Mouse (Mus musculus) heart, embryonic 13.5 days (tissue): Measurements from ENCODE around the gene Celsr3. TPM values are rescaled to one million over a fixed set of nuclear protein-coding genes. Genes with fewer than 3 reads are reported as not detected.

Experiments
- ATAC-seq: fragments of 200-750 bp; cut with Nextera tagmentation; 2 replicates; pipeline ENCODE4 v1.8.0; 2017; ENCODE audit warnings: moderate TSS enrichment; ENCODE audit not compliant: insufficient number of reproducible peaks, low FRiP score, low TSS enrichment; ENCODE audit errors: extremely low read depth
- H3K27ac ChIP-seq: fragments of 300-500 bp; sonication (generic); replicated peaks from 2 replicates; pipeline ENCODE4 v1.5.1; 2015; ENCODE audit warnings: moderate library complexity, mild to moderate bottlenecking, inconsistent platforms
- H3K27me3 ChIP-seq: fragments of 300-500 bp; sonication (generic); replicated peaks from 2 replicates; pipeline ENCODE4 v1.6.1; 2015; ENCODE audit warnings: mild to moderate bottlenecking, inconsistent platforms
- H3K36me3 ChIP-seq: fragments of 300-500 bp; sonication (generic); 2 replicates; pipeline ENCODE4 v1.6.1; 2015; ENCODE audit warnings: mild to moderate bottlenecking, inconsistent platforms
- H3K4me1 ChIP-seq: fragments of 300-500 bp; sonication (generic); 2 replicates; pipeline ENCODE4 v1.6.1; 2015; ENCODE audit warnings: inconsistent platforms
- H3K4me2 ChIP-seq: fragments of 300-500 bp; sonication (generic); 2 replicates; pipeline ENCODE4 v1.6.1; 2015; ENCODE audit warnings: inconsistent platforms, mild to moderate bottlenecking, moderate library complexity
- H3K4me3 ChIP-seq: fragments of 300-500 bp; sonication (generic); 2 replicates; pipeline ENCODE4 v1.5.1; 2015; ENCODE audit warnings: moderate library complexity, mild to moderate bottlenecking, inconsistent platforms
- H3K9ac ChIP-seq: fragments of 300-500 bp; sonication (generic); 2 replicates; pipeline ENCODE4 v1.6.1; 2015; ENCODE audit warnings: inconsistent platforms, mild to moderate bottlenecking, moderate library complexity
- H3K9me3 ChIP-seq: fragments of 300-500 bp; sonication (generic); 2 replicates; pipeline ENCODE4 v1.6.1; 2016; ENCODE audit warnings: inconsistent platforms
- whole genome bisulfite sequencing: fragments of 180-500 bp; shearing (Covaris S2); methylation state at CpG from one replicate; pipeline ENCODE4 v1.1.7; 2015; ENCODE audit warnings: mixed read lengths; 5-methylcytosine and 5-hydroxymethylcytosine counted together
- polyA plus RNA-seq: library from polyadenylated mRNA; unstranded; fragments of >200 nt; fragmentation: Nextera tagmentation; extraction: Ambion mirVana; gene quantifications from 2 replicates; pipeline ENCODE4 v1.2.1, GENCODE M21; 2015

Gene Celsr3
- polyA plus RNA-seq, 1 experiment from 2014 or later = 0.09 TPM

DNA sequence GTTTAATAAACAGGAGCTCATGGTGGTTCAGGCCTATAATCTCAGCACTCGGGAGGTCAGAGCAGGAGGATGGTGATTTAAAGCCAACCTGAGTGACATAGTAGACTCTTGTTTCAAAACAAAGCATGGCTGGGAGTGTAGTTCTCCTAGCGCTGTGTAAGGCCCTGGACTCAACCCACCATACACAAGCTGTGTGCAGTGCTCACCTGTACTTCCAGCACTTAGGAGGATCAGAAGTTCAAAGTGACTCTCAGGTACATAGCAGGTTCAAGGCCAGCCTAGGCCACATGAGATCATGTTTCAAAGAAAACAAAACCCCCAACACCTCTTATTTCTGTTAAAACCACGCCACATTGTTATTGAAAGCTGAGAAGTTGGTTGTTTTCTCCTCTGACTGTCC lies 37.4 kb upstream of the Celsr3 start:
- no peak overlapping the region for H3K27ac ChIP-seq
- WGBS = 74% methylated on average over 3 of the region's 3 CpGs
- H3K27me3 ChIP-seq = no peaks in the 10 kb centered on the region
- H3K36me3 ChIP-seq = peaks cover 12% of the 10 kb centered on the region
- ATAC-seq = no peak
- H3K9ac ChIP-seq = no peak overlapping the region
- H3K4me1 ChIP-seq = peaks cover 90% of the 10 kb centered on the region
- H3K4me3 ChIP-seq = no peak overlapping the region
- no peak overlapping the region for H3K4me2 ChIP-seq
- no peaks in the 10 kb centered on the region for H3K9me3 ChIP-seq

- H3K9ac ChIP-seq = no peak overlapping the region
- ATAC-seq = no peak
- H3K9me3 ChIP-seq = no peaks in the 10 kb centered on the region
- H3K4me2 ChIP-seq = no peak overlapping the region
- peaks cover 13% of the 10 kb centered on the region for H3K36me3 ChIP-seq
- peaks cover 98% of the 10 kb centered on the region for H3K4me1 ChIP-seq
- no peaks in the 10 kb centered on the region for H3K27me3 ChIP-seq
- H3K27ac ChIP-seq = no peak overlapping the region
- H3K4me3 ChIP-seq = no peak overlapping the region
- 62% methylated on average over 1 of the region's 1 CpGs for WGBS
These were observed 33.8 kb upstream of the Celsr3 start for GRCm38 (mm10) chr9:108792307-108792706.

- Histone ChIP-seq H3K4me2 (no peak overlapping the region), H3K9me3 (no peaks in the 10 kb centered on the region), H3K27ac (no peak overlapping the region), H3K9ac (no peak overlapping the region), H3K36me3 (peaks cover 17% of the 10 kb centered on the region), H3K4me3 (no peak overlapping the region), H3K4me1 (peaks cover 95% of the 10 kb centered on the region), H3K27me3 (no peaks in the 10 kb centered on the region)
- no peak for ATAC-seq
- WGBS = 56% methylated on average over 3 of the region's 3 CpGs
These were observed 33.4 kb upstream of the Celsr3 start for GRCm38 (mm10) chr9:108792730-108793129.

DNA sequence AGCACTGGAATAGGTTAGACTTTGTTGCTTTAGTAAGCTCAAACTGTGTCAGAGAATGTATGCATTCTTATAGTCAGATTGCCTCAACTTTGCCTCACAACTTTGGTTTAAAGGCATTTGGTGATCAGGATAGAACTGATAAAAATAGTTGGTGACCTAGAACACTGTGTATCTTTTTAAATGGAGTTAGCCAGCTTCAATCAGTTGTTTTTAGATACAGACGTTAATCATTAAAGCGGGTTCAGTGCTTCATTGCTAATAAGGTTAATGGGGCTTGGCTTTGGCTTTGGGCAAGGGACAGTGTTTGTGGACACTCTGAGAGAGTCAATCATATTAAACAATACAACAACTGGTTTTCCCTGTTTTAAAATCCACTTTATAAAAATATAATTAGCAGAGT lies 30.8 kb upstream of the Celsr3 start:
- peak overlapping the region; percentile 46; the same call in 1 of the 2 replicates for H3K4me2 ChIP-seq
- no peak for ATAC-seq
- H3K4me3 ChIP-seq = no peak overlapping the region
- no peaks in the 10 kb centered on the region for H3K27me3 ChIP-seq
- peaks cover 43% of the 10 kb centered on the region for H3K36me3 ChIP-seq
- H3K9ac ChIP-seq = no peak overlapping the region; the same call in 1 of the 2 replicates
- H3K9me3 ChIP-seq = no peaks in the 10 kb centered on the region
- H3K4me1 ChIP-seq = peaks cover 70% of the 10 kb centered on the region
- peak overlapping the region; percentile 8; the same call in 1 of the 2 replicates for H3K27ac ChIP-seq
- 65% methylated on average over 2 of the region's 2 CpGs for WGBS

DNA sequence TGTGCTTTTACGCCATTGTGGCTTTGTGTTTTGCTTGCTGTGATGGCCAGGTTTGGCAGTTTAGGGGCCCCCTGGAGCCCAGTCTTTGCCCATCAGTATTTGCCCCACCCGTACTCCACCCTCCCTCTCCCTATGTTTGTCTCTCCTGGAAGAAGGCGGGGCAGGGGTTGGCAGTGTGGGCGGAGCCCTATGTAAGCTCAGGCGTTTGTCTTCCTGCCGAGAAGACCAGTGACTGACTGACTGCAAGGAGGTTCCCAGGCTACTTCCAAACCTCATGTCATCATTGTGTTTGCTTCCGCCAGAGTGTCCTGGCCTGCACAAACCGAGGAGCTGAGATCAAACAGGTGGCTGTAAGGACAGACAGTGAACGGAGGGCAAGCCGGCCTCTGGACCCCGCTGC lies 30.4 kb upstream of the Celsr3 start:
- 33% methylated on average over 11 of the region's 11 CpGs for WGBS
- peaks cover 65% of the 10 kb centered on the region for H3K4me1 ChIP-seq
- no peaks in the 10 kb centered on the region for H3K9me3 ChIP-seq
- peak overlapping the region; percentile 46 for H3K4me2 ChIP-seq
- H3K9ac ChIP-seq = peak overlapping the region; percentile 56
- H3K27ac ChIP-seq = peak overlapping the region; percentile 76
- H3K27me3 ChIP-seq = no peaks in the 10 kb centered on the region
- peaks cover 46% of the 10 kb centered on the region for H3K36me3 ChIP-seq
- H3K4me3 ChIP-seq = peak overlapping the region; percentile 15
- no peak for ATAC-seq

DNA sequence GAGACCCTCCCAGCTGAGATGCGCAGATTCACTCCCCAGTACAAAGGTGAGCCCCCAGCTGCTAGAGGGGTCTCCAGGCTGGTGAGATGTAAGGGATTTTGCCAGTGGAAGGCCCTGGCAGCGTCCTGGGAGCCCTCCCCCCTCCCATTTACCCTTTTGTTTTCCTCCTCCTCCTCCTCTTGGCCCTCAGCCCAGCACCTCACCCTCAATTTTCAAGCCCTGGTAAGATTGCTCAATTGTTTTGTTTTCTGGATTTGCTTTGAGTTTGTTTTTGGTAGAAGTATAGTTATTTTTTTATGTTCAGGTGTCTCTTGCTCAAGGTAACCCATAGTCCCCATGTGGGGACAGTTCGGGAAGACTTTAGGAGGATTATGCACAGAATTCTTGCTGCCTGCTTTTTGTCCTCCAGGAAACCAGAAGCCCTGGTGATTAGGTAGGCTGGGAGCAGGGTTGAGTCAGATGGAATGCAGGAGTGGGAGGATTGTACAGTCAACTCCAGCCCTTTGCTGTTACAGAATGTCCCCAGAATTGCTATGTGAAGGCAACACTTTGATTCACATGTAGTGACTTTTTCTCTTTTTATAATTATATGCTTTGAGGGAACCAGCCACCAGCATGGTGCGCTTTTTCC lies 29.7 kb upstream of the Celsr3 start:
- peak overlapping the region; percentile 46 for H3K4me2 ChIP-seq
- H3K27me3 ChIP-seq = no peaks in the 10 kb centered on the region
- WGBS = 59% methylated on average over 4 of the region's 4 CpGs
- peaks cover 53% of the 10 kb centered on the region for H3K36me3 ChIP-seq
- H3K4me3 ChIP-seq = peak overlapping the region; percentile 15
- H3K4me1 ChIP-seq = peaks cover 58% of the 10 kb centered on the region
- no peak for ATAC-seq
- H3K9ac ChIP-seq = peak overlapping the region; percentile 56
- peak overlapping the region; percentile 76 for H3K27ac ChIP-seq
- H3K9me3 ChIP-seq = no peaks in the 10 kb centered on the region

- Histone ChIP-seq H3K27ac (peak overlapping the region; percentile 76; the same call in 1 of the 2 replicates), H3K4me3 (no peak overlapping the region), H3K36me3 (peaks cover 64% of the 10 kb centered on the region), H3K4me2 (no peak overlapping the region), H3K9me3 (no peaks in the 10 kb centered on the region), H3K4me1 (peaks cover 48% of the 10 kb centered on the region), H3K9ac (no peak overlapping the region), H3K27me3 (no peaks in the 10 kb centered on the region)
- no peak for ATAC-seq
- 86% methylated on average over 7 of the region's 7 CpGs for WGBS
These were observed 28.6 kb upstream of the Celsr3 start for GRCm38 (mm10) chr9:108797477-108797876.

GRCm38 (mm10) chr9:108798508-108799075 lies 27.5 kb upstream of the Celsr3 start:
- 67% methylated on average over 5 of the region's 5 CpGs for WGBS
- no peaks in the 10 kb centered on the region for H3K27me3 ChIP-seq
- H3K27ac ChIP-seq = no peak overlapping the region
- no peak overlapping the region for H3K4me2 ChIP-seq
- no peak overlapping the region for H3K4me3 ChIP-seq
- peaks cover 37% of the 10 kb centered on the region for H3K4me1 ChIP-seq
- no peak overlapping the region for H3K9ac ChIP-seq
- H3K9me3 ChIP-seq = no peaks in the 10 kb centered on the region
- ATAC-seq = no peak
- peaks cover 75% of the 10 kb centered on the region for H3K36me3 ChIP-seq

- no peaks in the 10 kb centered on the region for H3K9me3 ChIP-seq
- H3K4me2 ChIP-seq = no peak overlapping the region
- H3K27ac ChIP-seq = no peak overlapping the region
- no peaks in the 10 kb centered on the region for H3K27me3 ChIP-seq
- peaks cover 84% of the 10 kb centered on the region for H3K36me3 ChIP-seq
- ATAC-seq = no peak
- H3K4me1 ChIP-seq = peaks cover 29% of the 10 kb centered on the region
- H3K4me3 ChIP-seq = no peak overlapping the region
- H3K9ac ChIP-seq = no peak overlapping the region
- 82% methylated on average over 3 of the region's 3 CpGs for WGBS
These were observed 26.6 kb upstream of the Celsr3 start for GRCm38 (mm10) chr9:108799564-108799963.

- Histone ChIP-seq H3K27ac (0 out of 2 replicates have a peak overlapping the region, but pooled peaks have one; percentile 24), H3K9me3 (no peaks in the 10 kb centered on the region), H3K36me3 (peaks cover 67% of the 10 kb centered on the region), H3K9ac (no peak overlapping the region), H3K27me3 (no peaks in the 10 kb centered on the region), H3K4me3 (no peak overlapping the region), H3K4me2 (no peak overlapping the region), H3K4me1 (peaks cover 49% of the 10 kb centered on the region)
- 75% methylated on average over 8 of the region's 8 CpGs for WGBS
- ATAC-seq = no peak
These were observed 20.4 kb upstream of the Celsr3 start for GRCm38 (mm10) chr9:108805768-108806167.

GRCm38 (mm10) chr9:108806379-108806778 lies 19.7 kb upstream of the Celsr3 start:
- no peak for ATAC-seq
- H3K4me3 ChIP-seq = no peak overlapping the region
- H3K27me3 ChIP-seq = no peaks in the 10 kb centered on the region
- peaks cover 49% of the 10 kb centered on the region for H3K4me1 ChIP-seq
- H3K9ac ChIP-seq = no peak overlapping the region
- peak overlapping the region; percentile 30 for H3K27ac ChIP-seq
- H3K9me3 ChIP-seq = no peaks in the 10 kb centered on the region
- no peak overlapping the region for H3K4me2 ChIP-seq
- peaks cover 67% of the 10 kb centered on the region for H3K36me3 ChIP-seq

DNA sequence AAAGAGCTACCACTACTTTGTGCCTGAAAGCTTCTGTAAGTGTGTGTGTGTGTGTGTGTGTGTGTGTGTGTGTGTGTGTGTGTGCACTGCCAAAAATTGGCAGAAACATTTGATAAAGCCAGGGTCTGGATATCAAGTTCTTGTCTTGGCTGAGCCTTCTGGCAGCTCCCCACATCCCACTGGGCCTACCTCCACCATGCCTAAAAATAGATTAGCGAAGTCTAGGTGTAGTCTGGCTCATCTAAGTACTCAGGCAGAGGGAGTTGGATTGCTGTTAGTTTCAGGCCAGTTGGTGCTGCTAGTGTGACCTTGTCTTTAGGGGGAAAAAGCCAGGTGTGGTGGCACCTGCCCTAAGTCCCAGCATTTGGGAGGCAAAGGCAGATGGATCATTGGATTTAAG lies 19.3 kb upstream of the Celsr3 start:
- H3K27me3 ChIP-seq = no peaks in the 10 kb centered on the region
- no peak overlapping the region for H3K4me3 ChIP-seq
- peaks cover 67% of the 10 kb centered on the region for H3K36me3 ChIP-seq
- H3K27ac ChIP-seq = peak overlapping the region; percentile 30
- H3K4me2 ChIP-seq = no peak overlapping the region
- H3K4me1 ChIP-seq = peaks cover 49% of the 10 kb centered on the region
- H3K9ac ChIP-seq = no peak overlapping the region
- 44% methylated on average over 1 of the region's 1 CpGs for WGBS
- ATAC-seq = no peak
- no peaks in the 10 kb centered on the region for H3K9me3 ChIP-seq
